Mouse (Mus musculus): ENCODE measurements around the gene Olfr1532-ps1.
"Not testable (repeated sequence)": the region's sequence is repeated elsewhere in the genome, so short reads cannot be mapped to it uniquely, and the experiment has no call there.

Gene Olfr1532-ps1

DNA sequence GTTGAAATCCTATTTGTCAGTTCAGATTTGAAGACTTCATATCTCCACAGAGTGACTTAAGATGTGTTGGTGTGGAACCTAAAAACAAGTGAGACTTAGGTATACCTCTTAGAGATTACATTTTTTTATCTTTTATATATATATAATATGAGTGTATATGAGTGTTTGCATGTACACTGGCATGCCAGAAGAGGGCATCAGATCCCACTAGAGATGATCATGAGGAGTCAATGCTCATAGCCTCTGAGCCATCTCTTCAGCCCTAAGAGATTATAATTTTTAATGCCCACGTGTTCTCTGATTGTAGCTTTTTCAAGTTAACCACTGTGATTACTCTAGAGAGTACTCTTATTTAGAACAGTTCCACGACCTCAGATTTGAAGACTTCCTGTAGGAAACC is at the start of gene Olfr1532-ps1:
Gene Olfr1532-ps1, plus strand, starts transcription at position 326 of the 400 bp plus-strand sequence.
- no peak for DNase-seq (ENCODE audit: low spot score)

DNA sequence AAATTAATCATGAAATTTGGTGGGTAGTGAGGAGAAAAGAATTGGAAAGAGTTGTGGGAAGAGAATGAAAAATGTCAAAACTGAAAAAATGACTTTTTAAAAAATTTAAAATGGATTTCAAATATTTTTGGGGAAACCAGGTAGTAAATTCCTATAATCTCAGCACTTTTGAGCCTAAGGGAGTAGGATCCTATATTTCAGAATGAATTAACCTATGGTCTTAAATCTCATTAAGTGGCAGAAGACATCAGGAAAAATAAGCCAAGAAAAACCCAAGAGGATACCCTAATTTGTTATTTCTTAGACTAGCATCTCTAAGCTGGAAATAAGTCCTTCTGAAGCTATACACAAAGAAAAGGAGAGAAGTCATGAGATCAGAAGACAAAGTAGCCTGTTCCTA is 44.9 kb upstream of the Olfr1532-ps1 start, which contains the start of gene Olfr704:
Gene Olfr704, plus strand, starts transcription at position 301 of the 400 bp plus-strand sequence.
- DNase-seq (ENCODE audit: low spot score): no peak

DNA sequence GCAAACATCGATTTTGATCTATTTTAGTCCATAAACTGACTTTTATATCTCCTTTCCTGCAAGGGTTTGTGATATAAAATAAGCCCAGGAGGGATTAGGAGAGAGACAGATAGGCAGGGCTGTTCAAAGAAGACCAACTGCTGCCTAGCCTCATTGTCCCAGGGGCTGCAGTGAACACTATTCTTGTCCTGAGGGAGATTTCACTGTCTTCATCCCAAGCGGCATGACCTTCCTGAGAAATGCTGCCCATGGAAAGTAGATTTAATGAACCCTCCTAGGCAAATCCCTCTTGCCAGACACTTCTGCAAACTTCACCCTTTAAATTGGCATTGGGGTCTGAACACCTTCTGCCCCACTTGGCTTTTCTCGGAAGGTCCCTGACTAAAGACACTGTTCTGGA is 31.0 kb upstream of the Olfr1532-ps1 start, which contains the start of gene Olfr705:
Gene Olfr705, minus strand, starts transcription at position 101 of the 400 bp plus-strand sequence.
- DNase-seq (ENCODE audit: low spot score): no peak

DNA sequence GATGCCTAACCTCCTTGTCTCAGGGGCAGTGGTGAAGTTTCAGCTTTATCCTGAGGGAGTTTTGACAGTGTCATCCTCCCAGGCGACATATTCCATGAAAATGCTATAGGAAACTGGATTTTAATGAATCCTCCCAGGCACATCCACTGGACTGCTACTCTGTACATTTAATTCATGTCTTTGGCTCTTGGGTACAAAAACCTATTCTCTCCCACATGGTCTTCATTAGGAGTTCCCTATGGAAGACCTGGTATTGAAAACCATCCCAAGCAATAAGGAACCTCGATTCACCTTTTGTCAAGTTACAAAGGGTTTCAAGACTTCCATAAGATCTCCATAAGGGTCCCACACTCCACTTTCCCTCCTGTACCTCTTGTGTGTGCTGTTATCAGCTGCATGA is 19.7 kb upstream of the Olfr1532-ps1 start, which contains the start of gene Olfr706:
Gene Olfr706, minus strand, starts transcription at position 101 of the 400 bp plus-strand sequence.
- DNase-seq (ENCODE audit: low spot score): no peak

DNA sequence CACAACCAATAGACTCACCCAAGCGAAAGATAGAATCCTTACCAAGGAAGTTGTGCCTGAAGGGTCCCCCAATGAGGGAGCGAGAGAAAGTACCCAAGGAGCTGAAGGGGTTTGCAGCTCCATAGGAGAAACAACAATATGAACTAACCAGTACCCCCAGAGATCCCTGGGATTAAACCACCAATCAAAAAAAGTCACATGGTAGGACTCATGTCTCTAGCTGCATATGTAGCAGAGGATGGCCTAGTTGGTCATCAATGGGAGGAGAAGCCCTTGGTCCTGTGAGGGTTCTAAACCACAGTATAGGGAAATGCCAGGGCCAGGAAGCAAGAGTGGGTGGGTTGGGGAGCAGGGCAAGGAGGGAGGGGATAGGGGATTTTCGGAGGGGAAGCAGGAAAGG is 6.7 kb upstream of the Olfr1532-ps1 start, which contains the start of gene Olfr707:
Gene Olfr707, minus strand, starts transcription at position 101 of the 400 bp plus-strand sequence.
- not testable (repeated sequence) for DNase-seq (ENCODE audit: low spot score)

DNA sequence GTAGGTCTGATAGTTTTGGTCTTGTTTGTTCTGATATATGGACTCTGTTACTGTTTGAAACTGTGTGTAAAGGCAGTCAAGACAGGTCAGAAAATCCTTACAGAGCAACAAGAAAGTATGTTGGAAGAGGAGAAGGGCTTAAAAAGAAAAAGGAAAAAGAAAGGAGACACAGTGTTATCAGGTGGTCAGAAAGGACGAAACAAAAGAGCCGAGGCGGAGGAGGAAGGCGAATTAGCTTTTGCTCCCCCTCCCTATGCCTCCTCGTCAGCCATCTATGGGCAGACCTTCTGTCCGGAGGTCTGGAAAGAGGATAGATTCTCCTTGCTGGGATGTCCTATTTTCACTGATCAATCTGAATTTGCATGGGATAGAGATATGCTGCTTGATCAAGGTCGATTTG is 13.2 kb downstream of the Olfr1532-ps1 start:
- DNase-seq (ENCODE audit: low spot score): not testable (repeated sequence)

DNA sequence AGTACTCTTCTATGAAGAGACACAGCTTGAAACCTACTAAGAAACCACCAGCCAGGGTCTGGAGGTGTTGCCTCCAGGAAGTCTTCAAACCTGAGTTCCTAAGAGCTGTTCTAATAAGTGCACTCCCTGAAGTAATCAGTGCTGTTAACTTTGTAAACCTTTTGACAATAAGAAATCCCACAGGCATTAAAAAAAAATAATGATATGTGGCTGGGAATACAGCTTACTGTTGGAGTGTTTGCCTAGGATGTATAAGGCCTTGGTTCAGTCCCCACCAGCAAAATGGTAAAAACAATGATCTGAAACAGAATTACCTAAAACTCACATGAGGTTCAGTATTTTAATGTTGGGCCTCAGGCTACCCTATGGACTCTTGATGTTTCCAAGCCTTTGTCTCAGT is 24.3 kb downstream of the Olfr1532-ps1 start, which contains the start of gene Olfr709-ps1:
Gene Olfr709-ps1, minus strand, starts transcription at position 101 of the 400 bp plus-strand sequence.
- no peak for DNase-seq (ENCODE audit: low spot score)

DNA sequence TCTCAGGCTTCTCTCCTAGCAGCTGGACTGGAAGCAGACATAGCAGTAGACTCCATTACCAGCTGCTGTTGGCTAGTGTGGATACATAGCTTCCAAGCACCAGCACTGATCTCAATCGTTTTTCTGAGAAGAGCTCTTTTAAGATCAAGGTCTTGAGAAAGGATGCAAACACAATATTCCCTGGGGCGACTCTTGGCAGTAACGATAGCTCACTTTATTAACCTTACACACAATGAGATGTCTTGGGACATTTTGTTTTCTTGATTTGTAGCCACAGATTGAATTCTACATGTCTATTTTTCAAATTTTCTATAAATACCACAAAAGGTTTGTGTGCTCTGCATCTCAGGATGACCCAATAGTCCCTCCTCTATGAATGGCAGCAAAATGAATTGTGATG is 40.4 kb downstream of the Olfr1532-ps1 start, which contains the start of gene Olfr710:
Gene Olfr710, minus strand, starts transcription at position 101 of the 400 bp plus-strand sequence.
- DNase-seq (ENCODE audit: low spot score): no peak

DNA sequence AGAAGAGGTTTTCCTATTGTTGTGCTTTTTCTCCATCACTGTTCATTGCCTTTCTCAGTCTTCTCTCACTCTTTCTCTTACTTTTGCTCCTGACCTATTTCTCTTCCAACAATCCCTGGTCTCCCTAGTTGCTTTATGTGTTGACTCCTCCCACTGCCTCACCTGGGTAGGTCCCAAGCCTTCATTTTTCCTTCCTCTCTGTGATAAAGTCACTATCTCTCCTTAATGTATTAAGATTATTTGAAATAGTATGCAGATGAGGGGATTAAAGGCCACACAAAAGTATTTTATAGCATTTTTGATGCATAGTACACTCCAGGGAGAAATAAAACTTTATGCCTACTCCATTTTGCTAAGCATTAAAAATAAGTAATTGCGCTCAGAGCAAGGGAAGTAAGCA is 56.0 kb downstream of the Olfr1532-ps1 start, which contains the start of gene Olfr6:
Gene Olfr6, minus strand, starts transcription at position 101 of the 400 bp plus-strand sequence.
- DNase-seq (ENCODE audit: low spot score): no peak
